Mouse (Mus musculus) C2C12 (cell line): ENCODE results near the gene Tex48.

ENCODE experiments used
- CEBPB ChIP-seq: IDR thresholded peaks from one replicate; pipeline ENCODE4 v1.6.1; 2011; ENCODE audit warnings: low read depth, mild to moderate bottlenecking, control low read depth, moderate library complexity
- CTCF ChIP-seq: IDR thresholded peaks from one replicate; pipeline ENCODE4 v1.5.1; 2011; ENCODE audit not compliant: control insufficient read depth, insufficient read depth, insufficient read length
- MYOD1 ChIP-seq: IDR thresholded peaks from one replicate; pipeline ENCODE4 v1.6.1; 2011; ENCODE audit warnings: low read depth; ENCODE audit not compliant: control insufficient read depth, insufficient read length
- USF1 ChIP-seq: IDR thresholded peaks from one replicate; pipeline ENCODE4 v1.6.1; 2011; ENCODE audit warnings: low read depth, mild to moderate bottlenecking, control low read depth, moderate library complexity

GRCm38 (mm10) chr4:63586240-63586639, 36.0 kb downstream of the Tex48 start:
- TF ChIP-seq MYOD1 = no peak
- TF ChIP-seq CEBPB = no peak
- TF ChIP-seq CTCF = no peak
- no peak for TF ChIP-seq USF1
